Mouse (Mus musculus): ENCODE measurements around the gene Acod1.

DNA sequence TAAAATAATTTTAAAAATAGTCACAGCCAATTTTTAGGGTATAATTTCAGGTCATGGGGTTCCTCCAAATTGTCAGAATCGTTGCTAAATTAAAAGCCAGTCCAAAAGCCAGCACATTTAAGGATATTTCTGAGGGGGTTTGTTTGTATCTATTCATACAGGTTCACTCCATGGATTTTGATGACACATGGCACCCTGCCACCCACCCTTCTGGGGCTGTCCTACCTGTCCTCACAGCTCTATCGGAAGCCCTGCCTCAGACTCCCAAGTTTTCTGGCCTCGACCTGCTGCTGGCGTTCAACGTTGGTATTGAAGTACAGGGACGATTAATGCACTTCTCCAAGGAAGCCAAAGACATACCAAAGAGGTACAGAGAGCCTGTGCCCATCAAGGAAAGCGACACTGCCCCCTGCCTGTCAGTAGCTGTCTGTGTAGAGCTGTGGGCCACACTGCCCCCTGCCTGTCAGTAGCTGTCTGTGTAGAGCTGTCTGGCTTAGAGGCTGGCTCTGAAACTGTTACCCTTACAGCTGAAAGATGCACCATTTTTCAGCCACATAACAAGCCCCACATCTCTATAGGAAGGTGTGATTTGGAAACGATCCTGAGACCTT is 4.5 kb downstream of the Acod1 start:
- TF ChIP-seq CTCF (conservative IDR thresholded peaks at IDR 0.05; ENCODE audit: low read length) (peak; percentile 97), NANOG (IDR thresholded peaks at IDR 0.05; ENCODE audit: borderline replicate concordance, low read length) (no peak)

Data from E14TG2a.4 (cell line).